Mouse (Mus musculus): Measurements from ENCODE around the gene Zdhhc19.

DNA sequence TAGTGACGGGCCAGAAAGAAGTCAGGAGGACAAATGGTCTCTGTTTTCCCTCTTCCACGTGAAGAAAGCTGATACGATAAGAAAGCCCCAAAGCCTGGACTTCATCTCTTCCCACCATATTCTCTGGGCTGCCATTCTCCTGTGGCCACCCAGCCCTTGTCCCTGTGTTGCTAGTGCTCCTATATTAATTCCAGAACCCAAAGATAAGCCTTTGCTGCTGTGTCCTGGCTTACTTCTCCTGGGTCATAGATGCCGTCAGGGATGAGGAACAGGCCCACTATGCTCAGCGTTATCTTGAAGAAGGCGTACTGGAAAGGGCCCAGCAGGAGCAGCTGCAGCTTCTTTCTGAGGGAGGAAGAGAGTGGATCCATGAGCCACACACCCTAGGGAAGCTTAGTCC, 18.8 kb upstream of the Zdhhc19 start:
- TF ChIP-seq POLR2A (IDR thresholded peaks at IDR 0.05; ENCODE audit: insufficient read depth, low read depth, low read length) = no peak
- no peak for TF ChIP-seq CTCF (IDR thresholded peaks at IDR 0.05)
